Mouse (Mus musculus) heart, postnatal 10 days (tissue): ENCODE results near the gene Cldn34b2. TPM values are rescaled to one million over a fixed set of nuclear protein-coding genes. Genes with fewer than 3 reads are reported as not detected.
"Not testable (repeated sequence)": the region's sequence is repeated elsewhere in the genome, so short reads cannot be mapped to it uniquely, and the experiment has no call there.

Experiments
- DNase-seq, 2 experiments: peaks; one replicate each; pipeline ENCODE4 v3.0.0; 2021
- intact Hi-C: fragments of 180-260 bp; cut with DNase I; formaldehyde crosslinking; loops from one replicate; pipeline ENCODE4 v1.15.1; 2025
- total RNA-seq, 2 experiments: library from RNA; stranded (reverse); gene quantifications; 2 replicates each; pipeline ENCODE4 v1.2.3; 2021

Cldn34b2 gene
- total RNA-seq = not detected

DNA sequence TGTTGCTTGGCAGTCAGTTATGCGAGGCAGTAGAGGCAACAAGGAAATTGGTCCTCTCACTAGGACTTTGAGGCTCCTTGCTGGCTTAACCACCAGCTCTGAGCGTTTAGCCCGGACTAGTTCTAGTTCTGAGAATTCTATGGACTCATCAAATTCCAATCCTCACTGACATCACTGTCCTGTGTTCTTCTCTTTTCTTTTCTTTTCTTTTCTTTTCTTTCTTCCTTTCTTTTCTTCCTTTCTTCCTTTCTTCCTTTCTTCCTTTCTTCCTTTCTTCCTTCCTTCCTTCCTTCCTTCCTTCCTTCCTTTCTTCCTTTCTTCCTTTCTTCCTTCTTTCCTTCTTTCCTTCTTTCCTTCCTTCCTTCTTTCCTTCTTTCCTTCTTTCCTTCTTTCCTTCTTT lies at the start of gene Cldn34b2:
Gene Cldn34b2, minus strand, starts transcription at position 101 of the 400 bp plus-strand sequence.
- intact Hi-C loops = not testable (repeated sequence)

DNA sequence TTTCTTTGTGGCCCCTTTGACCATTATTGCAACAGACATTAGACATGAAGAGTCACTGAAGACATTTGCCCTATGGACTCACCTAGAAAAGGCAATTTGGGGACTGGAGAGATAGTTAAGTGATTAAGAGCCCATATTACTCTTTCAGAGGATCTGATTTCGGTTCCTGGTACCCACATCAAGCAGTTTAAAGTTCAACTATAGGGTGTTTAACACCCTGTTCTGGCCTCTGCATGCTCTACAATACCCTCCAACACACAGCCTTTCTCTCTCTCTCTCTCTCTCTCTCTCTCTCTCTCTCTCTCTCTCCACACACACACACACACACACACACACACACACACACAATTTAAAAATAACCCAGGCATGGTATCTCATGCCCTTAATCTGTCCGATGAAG lies 49.4 kb upstream of the Cldn34b2 start:
- DNase-seq = no peak
- intact Hi-C loops = no loop called here

More for the DNA sequence above, at the start of gene Cldn34b2:
- DNase-seq = not testable (repeated sequence)

DNA sequence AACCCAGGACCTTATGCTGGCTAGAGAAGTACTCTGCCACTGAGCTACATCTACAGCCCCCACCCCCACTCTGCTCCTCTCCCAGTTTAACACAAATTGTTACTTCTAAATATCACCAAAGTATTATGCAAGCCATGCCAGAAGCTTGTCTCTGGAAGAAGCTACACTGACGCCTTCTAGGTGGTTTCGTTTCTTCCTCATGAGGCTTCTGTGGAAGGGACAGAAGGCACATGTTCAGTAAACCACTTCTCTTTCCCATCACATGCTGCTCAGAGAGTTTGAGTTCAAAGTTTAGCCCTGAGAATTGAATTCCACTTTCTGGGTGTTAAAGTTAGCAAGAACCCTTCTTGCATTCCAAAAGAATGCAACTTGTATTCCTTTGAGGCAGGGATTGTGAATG lies 49.0 kb upstream of the Cldn34b2 start:
- no peak for DNase-seq
- intact Hi-C loops = no loop called here

DNA sequence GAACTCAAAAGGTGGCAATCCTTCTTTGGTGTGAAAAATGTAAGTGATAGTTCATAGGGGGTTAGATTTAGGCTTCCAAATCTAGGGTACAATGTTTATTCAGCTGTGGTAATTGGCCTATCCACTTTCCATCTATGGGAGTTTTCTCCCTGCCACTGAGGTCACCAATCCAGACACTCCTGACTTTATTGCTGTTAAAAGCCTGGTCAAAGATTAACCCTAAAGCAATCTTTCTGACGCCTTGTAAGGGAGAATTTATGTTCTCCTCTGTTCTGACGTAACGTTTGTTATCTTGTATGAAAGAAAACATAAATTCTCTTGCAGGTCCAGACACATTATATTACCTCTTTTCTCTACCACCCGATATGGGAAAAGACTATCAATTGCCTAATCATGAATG lies 47.4 kb upstream of the Cldn34b2 start:
- intact Hi-C loops = no loop called here
- no peak for DNase-seq

DNA sequence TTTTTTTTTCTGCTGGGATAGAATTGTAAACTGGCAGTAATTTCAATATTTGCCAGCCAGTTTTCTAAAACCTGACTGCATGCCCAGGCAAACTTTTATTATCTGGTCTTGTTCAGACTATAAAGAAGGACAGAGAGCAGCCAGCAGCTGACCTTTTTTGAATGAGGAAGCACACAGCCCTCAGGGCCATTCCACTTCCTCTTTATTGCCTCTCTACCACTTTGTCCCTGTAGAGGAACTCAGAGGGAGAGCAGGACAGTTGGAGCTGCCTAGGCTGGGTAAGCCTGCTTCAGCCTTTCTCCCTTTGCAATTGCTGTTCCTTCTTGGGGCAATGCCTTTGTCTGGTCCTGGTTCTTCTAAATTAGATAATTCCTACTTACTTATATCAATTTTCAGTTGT lies 44.1 kb upstream of the Cldn34b2 start:
- intact Hi-C loops = no loop called here
- DNase-seq = no peak

DNA sequence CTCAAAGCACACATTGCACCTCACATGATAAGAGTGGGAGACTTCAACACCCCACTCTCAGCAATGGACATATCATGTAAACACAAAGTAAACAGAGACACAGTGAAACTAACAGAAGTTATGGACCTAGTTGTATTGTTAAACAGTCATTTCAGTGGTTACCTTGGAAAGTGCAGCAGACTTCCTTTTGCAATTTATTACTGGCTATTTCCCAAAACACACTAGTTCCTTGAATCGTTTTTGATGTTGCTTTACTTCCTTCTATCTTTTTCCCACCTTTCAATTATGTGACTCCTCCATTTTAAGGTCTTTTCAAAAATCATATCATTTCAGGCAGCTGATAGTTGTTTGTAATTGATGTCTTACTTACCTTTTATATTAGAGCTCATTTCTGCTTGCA lies 43.5 kb upstream of the Cldn34b2 start:
- DNase-seq = no peak
- intact Hi-C loops = no loop called here

DNA sequence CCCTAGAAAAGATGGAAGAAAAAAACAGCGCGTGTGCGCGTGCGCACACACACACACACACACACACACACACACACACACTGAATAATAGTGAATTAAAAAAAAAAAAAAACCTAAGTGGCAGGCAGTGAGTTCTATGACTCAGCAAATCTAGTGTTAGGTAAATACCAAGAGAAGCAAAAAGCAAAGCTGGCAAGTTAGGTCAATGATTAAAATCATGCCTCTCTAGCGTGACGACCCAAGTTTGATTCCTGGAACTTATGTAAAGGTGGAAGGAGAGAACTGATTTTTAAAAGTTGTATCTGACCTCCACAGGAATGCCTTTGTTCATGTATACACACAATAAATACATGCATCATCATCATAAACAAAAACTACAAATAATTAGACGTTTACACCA lies 41.7 kb upstream of the Cldn34b2 start:
- intact Hi-C loops = no loop called here

DNA sequence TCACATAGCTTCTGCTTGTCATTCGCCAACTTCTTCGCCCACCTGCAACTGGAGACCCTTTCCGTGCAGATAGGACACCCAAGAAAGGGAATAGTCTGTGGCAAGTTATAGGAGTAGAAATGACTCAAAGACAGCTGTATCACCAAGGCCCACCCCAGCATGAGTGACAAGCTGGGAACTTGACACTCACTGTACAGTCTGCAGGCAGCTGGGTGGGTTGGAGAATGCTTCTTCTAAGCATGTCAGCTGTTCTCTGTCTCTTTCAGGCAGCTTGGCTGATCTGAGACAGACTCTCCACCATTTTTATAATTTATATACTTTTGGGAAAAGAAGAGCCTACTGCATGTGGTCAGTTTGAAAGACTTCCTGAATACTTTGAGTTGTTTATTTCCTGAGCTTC lies 39.5 kb upstream of the Cldn34b2 start:
- intact Hi-C loops = no loop called here
- DNase-seq = no peak

More for the DNA sequence above, 41.7 kb upstream of the Cldn34b2 start:
- DNase-seq = no peak

DNA sequence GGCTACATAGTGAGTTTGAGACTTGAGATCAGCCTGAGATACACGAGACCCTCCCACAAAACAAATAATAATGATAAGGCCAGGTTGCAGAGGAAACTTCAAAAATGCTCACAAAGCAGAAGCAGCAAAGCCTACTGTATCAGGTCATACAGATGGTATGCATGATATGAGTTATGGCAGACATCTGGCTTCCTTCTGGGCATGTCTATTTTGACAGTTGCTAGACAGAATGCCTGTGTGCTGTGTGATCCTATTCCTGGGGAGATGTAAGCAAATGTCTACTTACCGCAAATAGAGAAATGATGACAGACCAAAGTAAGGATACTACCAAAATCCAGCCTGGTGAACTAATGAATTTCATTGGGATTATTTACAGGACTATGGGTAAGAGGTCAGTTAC lies 38.1 kb upstream of the Cldn34b2 start:
- intact Hi-C loops = no loop called here
- no peak for DNase-seq

DNA sequence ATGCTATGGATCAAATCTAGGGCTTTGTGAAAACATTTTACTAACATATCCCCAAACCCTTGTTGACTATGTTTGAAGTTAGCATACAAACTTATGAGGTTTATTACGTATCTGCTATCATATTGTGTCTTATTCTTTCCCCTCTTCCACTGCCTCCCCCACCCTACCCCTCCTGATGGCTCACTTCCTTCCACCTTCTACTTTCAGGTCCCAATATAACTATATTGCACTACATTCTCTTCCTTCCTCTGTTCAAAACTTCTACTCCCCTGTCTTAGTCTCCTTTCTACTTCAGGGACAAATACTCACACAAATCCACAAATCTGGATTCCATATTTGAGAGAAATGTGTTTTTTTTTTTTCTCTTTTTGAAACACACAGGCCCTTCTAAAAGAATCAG lies 35.3 kb upstream of the Cldn34b2 start:
- intact Hi-C loops = no loop called here
- no peak for DNase-seq

DNA sequence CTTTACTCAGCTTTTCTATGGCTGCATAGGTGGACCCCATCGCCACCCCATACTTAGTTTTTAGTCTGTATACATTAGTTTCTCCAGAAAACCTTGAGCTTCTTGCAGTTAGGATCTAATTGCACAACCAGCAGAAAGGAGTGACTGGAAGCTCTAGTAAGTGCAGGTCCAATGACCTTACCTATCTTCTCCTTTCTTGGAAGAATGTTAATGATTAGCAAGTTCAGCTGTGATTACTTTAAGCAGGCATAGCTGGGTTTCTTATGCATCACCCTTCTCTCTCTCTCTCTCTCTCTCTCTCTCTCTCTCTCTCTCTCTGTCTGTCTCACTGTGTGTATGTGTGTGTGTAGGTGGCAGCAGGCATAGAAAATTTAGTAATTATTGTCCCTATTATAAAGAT lies 23.7 kb upstream of the Cldn34b2 start:
- no peak for DNase-seq
- intact Hi-C loops = no loop called here

DNA sequence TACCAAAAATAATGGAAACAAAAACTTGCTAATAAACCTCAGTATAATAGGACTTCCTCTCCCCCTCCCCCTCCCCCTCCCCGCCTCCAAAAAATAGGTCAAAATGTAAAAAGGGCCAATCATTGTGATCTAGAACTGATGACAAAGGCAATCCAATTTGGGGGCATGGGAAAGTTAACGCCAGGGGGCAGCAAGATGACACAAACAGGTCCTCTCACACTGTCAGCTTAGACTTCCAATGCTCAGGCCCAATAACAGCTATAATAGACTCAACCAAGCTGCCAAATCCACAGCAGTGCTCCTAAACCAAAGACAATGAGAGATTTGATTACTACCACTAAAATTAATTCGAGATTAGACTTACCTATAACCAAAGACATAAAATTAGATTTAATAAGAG lies 16.5 kb upstream of the Cldn34b2 start:
- peak; percentile 54 to 70 for DNase-seq
- intact Hi-C loops = loop anchor here (1.0 to 5.0 kb wide), 3 partner anchors 72 to 170 kb away; partner anchors contain the start of genes Acot9 and Sat1

DNA sequence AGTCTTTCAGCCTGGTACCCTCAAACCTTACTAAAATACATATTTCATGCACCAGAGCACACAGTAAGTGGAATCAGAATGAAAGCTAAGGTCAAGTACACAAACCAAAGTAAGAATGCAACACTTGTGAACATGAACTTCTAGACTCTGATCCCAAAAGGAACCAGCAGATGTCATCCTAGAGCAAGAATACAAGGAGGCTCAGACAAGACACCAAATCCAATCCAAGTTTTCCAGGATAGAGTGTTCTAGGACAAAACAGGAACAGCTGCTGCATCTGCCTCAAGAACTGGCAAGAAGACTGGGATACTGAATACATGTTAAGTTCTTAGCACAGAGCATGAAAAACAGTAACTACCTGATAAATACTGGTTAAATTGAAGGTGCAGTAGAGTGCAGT lies 30.2 kb downstream of the Cldn34b2 start:
- intact Hi-C loops = no loop called here
- DNase-seq = peak; percentile 8 to 24

DNA sequence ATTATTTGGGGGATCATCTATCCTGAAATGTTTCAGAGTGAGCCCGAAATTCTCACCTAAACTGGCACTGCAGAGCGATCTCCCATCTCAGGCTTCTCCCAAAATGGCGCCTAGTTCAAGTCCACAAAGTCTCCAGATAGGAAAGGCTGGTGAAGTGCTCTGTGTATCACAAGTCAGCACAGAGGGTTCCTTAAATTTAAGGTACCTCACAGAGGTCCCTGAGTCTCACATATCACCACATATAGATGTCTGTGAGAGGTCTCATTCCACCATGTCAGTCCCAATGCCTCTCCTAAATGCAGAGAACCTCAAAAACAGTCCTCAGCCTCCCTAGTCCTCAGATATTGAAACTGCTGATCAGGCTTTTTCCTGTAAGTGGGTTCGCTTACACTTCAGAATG lies 34.6 kb downstream of the Cldn34b2 start, which contains the start of gene Magea2:
Gene Magea2, minus strand, starts transcription at position 101 of the 400 bp plus-strand sequence.
- intact Hi-C loops, DNase-seq: not testable (repeated sequence)

DNA sequence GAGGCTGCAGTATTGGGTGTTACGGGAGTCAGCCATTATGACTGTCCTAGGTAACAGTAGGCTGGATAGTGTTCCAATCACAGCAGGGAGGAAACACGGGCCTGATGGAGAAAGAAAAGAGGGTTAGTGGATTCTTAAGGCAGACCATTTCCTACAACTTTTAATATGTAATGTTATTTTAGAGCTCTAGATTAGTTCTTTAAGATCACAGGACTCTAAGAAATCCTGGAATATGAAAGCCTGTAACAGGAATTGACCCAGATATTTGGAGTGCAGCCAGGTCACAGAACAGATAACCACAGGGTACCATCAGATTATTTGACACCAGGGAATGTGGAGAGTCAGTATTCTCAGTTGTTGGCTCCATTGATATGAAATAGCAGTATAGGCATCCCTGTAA lies 38.5 kb downstream of the Cldn34b2 start, which contains the start of gene Magea1:
Gene Magea1, minus strand, starts transcription at position 101 of the 400 bp plus-strand sequence.
- DNase-seq, intact Hi-C loops: not testable (repeated sequence)

Other genes with a start within 250 kb of the Cldn34b2 start
- gene Cldn34b1, start 238.1 kb downstream of the Cldn34b2 start, total RNA-seq = not detected
- not detected for gene Magea6, start 192.4 kb downstream of the Cldn34b2 start, total RNA-seq
- not detected for gene Magea3, start 178.9 kb downstream of the Cldn34b2 start, total RNA-seq
- gene Magea8, start 132.6 kb downstream of the Cldn34b2 start, total RNA-seq = not detected
- gene Magea5, start 65.3 kb downstream of the Cldn34b2 start, total RNA-seq = not detected
- not detected for gene Magea1, start 38.6 kb downstream of the Cldn34b2 start, total RNA-seq
- not detected for gene Magea2, start 34.7 kb downstream of the Cldn34b2 start, total RNA-seq
- 10 to 100 TPM; 36.3 to 50.3 TPM for gene Sat1, start 88.0 kb upstream of the Cldn34b2 start, total RNA-seq
- 10 to 100 TPM; 41.0 to 42.5 TPM for gene Acot9, start 134.0 kb upstream of the Cldn34b2 start, total RNA-seq
- gene Prdx4, start 212.3 kb upstream of the Cldn34b2 start, total RNA-seq = 10 to 100 TPM; 55.5 to 63.2 TPM